Mouse (Mus musculus) NIH3T3 (cell line): Measurements from ENCODE around the gene Ppp3r2.

Experiments
- DNase-seq: peaks from one replicate; pipeline ENCODE4 v3.0.0-alpha.2; 2012; ENCODE audit warnings: low read depth

The Ppp3r2 gene

DNA sequence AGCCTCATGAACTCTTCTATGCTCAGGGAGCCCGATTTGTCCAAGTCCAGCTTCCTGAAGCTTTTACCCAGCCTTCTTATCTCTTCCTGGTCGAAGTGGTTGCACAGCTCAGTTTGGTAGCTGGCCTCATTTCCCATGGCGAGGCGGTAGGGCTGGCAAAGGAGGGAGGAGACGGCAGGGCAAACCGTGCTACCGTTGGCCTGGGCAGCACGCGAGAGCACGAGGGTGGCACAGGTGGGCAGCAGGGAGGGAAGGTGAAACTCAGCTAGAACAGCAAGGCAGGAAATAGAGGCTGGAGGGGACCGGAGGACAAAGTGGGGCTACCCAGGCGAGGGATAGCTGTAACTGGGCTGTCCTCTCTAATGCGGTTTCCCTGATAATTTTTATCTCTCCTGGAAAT lies at the start of gene Ppp3r2:
TSS of gene Ppp3r2 (minus strand) at position 213 of the 400 bp plus-strand sequence.
- DNase-seq, result no peak

DNA sequence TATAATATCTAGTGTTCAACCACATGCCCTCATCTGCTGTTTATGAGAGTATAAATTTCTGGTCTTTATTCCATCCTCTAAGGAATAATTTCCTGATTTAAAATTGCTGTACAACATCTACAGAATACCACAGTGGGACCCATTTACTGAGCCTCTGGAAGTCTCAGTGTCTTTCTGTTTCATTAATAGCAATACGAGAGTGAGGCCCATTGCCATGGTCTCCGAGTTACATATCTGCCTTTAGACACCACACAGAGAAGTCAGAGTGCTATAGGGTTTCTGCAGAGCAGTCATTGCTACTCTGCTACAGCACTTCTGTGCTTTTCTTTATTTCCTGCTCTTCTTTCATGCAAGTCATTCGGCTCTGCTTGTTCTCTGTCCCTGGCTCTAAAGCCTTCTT lies 47.5 kb upstream of the Ppp3r2 start:
- no peak for DNase-seq

DNA sequence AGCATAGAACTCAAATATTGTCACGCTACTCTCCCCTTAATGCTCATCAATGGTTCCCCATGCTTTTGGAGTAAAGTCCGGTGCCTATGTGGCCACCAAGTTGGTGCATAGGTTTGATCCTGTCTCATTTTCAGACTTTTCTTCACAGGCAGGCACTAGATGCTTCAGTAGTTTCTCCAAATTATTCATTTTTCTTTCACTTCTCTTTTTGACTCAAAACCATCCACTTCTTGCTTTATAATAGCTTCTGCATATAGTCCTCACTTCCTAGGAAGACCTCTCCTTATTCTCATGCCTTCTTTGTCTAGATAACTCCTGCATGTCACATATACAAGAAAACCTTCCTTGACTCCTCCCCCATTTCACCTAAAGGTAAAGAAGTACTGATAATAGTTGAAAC lies 42.1 kb upstream of the Ppp3r2 start:
- DNase-seq, result no peak

DNA sequence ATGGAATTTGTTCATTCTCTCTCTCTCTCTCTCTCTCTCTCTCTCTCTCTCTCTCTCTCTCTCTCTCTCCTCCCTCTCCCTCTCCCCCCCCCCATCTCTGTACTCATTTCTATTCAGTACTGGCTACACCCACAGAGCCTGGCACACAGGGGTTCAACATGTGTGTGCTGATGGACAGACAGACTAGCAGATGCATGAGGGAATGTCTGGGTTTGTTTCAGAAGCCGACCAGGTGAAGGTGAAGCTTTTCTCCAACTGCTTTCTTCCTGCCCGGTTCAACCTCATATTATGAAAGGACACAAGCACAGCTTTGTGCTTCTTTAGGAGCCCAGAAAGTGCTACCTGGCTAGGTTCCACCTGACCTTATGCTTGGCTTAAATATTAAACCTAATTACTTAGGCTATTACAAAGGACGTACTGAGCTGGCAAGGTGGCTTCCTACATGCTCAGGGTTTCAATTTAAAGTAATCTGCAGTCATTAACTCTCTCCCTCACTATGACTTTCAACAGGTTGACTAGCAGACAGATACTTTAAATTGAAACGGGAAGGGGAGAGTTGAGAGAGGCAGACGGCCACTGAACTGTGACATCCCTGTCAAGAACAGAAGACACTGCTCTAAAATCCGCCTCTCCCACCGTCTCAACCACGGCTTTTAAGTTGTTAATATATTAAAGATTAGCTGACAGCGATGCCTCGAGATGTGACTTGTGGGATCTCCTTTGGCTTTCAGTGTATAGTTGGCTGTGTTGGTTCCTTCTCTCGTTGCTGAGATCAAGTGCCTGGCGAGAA lies 9.8 kb upstream of the Ppp3r2 start:
- DNase-seq, result no peak

DNA sequence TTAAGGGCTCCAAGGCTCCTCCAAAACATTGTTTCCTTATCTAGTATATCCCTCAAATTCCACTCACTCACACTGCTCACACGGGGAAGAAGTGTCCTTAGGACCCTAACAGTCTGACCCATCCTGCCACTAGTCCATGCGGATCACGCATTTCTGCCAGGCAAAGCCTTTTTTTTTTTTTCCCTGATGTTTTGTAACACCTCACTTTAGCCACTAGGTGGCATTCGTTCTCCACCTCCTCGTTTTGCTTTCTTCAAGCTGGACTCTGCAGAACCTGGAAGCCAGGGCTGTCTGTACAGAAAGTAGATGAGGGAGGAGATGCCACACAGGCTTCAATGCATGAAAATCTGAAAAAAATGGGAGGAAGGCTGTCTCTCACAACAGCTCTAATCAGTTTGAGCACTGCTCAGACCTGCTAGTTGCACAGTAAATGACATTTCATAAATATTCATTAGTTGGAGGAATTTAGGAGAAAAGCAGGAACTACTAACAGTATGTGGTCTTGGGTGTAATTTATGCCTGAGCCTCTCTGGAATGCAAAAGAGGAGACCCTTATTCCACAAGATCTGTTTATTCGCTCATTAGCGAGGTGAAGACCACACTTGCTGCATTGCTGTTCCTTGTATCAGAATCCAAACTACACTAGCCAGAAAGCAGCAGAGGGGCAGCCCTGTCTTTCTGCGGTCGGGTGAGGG lies 6.9 kb upstream of the Ppp3r2 start:
- DNase-seq, result peak; percentile 78

DNA sequence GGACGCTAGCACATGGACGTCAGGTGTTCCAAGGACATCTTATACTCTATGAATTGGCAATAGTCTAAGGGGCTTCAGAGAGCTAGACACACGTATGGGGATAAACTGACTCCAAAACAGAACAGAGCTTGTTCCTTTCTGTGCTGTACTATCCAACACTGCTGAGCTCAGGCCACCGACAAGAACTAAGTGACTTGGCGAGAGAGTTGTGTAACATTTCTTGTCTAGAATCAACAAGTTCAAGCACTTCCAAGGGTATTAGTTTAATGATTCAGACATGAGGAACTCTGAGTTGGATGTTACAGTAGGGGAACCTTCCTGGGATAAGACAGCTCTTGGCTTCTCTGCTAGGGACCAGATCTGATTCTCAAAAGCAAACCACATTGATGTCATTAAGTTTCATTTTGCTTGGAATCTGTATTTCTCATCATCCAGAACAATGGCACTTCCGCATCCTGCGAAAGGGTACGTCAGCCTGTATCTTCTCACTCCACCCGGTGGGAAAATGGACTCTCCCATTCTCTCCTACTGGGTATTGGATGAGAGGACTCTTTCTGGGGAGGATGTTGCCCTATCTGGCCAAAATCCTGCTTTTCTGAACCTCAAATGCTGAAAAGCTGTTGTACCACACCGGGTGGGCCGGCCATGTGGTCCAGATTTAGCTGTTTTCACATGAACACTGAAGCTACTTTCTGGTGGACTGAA lies 1.5 kb downstream of the Ppp3r2 start:
- no peak for DNase-seq

DNA sequence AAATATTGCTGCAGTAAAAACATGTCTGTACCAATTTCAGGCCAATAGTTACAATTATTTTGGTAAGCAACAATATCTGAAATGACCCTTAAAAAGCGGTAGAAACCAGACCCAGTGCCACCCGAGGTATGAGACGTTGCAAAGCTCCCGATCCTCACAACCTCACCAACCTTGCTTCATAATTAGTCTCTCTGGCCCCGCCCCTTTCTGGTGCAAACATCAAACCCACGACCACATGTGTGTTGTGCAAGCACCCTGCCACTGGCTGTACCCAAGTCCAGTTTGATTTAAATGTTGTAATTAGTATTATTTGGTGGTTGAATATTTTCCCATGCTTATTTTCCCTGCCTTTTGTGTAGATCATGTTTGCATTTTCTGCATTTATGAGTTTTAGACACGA lies 5.0 kb downstream of the Ppp3r2 start:
- DNase-seq, result no peak

DNA sequence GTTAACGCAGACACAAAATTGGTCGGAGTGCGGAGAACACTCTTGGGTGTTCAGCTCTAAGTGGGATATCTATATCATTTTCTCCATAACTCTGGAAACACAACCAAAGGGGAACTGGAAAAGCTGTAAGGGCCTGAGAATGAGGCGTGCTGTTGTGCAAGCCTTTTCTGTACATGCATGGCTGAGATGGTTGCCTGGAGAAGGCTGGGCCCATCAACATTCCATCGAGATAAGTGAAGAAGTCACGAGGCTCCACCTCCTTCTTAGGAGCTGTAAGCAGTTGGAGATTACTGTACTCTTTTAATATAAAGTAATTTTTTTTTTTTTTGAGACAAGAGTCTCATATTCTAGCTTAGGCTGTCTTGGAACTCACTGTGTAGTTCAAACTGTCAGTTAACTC lies 5.8 kb downstream of the Ppp3r2 start:
- DNase-seq, result peak; percentile 8

DNA sequence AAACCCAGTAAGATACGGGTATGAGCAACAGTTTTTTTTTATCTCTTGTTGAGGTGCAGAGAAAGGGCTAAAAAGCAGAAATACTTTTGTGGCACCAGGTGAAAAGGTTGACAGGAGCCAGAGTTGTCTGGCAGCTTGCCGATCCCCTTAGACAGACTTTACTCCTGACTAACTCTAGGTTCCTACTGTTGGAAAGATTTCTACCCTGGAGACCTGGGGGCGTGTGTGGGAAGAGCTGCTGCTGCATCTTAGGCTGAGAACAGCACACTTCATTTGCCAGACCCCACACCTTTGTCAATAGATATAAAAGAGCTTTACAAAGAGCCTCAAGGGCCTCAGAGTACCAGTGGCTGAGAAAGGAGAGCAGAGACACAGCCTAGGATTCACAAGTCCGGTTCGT lies 17.0 kb downstream of the Ppp3r2 start:
- no peak for DNase-seq

DNA sequence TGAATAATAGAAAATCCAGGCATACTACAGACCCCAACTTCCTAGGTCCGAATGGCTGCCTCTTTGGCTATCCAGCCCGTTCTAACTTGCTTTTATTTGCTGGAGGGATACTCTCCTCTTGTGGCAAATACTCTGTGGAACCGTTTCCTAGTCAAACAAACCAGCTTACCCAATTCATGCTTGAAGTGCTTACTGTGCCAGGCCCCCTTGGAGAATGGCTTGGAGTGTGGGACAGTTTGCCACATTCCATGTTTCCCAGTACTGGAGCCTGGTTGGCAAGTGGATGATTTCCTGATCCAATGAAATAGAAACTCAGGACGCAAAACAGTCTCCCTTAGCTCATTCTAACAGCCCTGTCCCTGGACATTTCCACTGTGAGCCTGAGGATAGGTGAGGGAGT lies 19.6 kb downstream of the Ppp3r2 start:
- no peak for DNase-seq

DNA sequence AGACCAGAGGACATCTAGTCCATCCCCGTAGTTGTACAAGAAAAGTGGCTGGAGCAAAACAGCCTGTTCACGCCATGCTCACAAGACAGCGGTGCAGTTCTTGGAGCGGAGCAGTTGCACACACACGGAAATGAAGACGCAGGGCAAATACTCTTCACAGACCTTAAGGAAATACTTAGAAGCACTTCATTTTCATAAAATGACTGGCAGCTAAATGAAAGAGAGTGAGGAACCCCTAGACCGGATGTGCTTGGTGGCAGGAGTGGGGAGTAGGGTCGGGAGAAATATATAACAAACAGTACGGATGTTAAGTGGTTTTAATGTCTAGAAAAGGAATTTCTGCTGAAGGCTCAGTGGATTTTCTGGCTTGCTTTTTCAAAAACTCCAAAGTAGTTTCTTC lies 20.2 kb downstream of the Ppp3r2 start:
- DNase-seq, result no peak

DNA sequence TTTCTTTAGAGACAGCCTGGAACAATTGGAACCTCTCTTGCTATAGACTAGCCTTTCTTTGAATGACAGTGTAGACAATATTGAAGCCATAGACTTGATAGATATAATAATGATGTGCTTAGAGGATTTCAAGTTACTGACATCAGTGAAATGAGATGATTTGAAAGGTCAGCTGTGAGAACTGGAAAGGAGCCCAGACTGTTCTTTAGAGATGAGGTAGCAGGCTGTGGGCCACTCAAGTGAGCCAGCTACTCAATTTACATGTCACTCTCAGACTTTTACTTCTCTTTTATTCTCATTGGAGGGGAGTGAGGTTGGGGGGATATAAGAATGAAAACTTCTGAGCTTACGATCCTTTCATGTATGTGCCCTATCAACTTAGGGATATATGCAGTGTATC lies 22.4 kb downstream of the Ppp3r2 start:
- peak; percentile 9 for DNase-seq

DNA sequence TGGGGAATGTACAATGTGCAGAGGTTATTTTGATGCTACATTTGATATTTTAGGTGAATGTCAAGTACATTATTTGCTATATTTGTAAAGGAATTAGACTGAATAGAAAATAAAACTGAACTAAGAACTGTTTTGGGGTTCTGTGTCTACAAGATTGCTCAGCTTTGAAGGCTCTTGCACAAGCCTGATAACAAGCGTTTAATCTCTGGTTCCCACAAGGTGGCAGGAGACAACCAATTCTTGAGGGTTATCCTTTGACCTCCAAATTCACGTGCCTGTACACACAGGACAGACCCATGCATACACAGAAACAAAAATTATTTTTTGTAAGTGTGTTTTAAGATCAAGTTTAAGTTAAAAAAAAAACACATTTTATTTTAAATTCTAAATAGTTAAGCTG lies 41.9 kb downstream of the Ppp3r2 start:
- DNase-seq, result no peak

DNA sequence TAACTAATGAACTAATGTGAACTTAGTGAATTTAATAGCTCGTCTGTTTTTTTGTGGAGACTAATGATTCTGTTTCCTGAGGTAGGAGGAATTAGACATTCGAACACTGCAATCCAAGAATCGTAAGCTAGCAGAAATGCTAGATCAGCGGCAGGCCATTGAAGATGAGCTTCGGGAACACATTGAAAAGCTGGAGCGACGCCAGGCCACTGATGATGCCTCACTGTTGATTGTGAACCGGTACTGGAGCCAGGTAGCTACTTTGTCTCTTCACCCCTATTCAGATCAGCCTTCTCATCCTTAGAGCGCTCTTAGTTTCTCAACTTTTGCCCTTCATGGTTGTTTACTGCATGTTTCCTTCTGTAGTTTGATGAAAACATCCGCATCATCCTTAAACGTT lies 44.0 kb downstream of the Ppp3r2 start:
- DNase-seq, result no peak

DNA sequence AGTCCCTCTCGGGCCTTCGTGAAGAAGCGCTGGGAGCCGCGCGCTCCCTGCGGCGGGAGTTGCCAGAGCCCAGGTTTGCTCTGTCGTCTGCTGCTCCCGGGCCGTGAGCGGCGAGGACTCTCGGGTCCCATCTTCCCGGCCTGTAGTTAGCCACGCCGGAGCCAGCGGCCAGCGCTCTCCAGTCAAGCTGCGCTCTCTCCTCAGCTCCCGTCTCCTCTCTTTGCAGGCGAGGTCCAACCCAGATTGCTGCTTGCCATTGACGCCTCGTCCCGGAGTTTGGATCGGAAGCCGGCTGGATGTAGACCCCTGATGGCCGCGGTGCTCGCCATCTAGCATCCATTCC lies 49.7 kb downstream of the Ppp3r2 start:
- no peak for DNase-seq

DNA sequence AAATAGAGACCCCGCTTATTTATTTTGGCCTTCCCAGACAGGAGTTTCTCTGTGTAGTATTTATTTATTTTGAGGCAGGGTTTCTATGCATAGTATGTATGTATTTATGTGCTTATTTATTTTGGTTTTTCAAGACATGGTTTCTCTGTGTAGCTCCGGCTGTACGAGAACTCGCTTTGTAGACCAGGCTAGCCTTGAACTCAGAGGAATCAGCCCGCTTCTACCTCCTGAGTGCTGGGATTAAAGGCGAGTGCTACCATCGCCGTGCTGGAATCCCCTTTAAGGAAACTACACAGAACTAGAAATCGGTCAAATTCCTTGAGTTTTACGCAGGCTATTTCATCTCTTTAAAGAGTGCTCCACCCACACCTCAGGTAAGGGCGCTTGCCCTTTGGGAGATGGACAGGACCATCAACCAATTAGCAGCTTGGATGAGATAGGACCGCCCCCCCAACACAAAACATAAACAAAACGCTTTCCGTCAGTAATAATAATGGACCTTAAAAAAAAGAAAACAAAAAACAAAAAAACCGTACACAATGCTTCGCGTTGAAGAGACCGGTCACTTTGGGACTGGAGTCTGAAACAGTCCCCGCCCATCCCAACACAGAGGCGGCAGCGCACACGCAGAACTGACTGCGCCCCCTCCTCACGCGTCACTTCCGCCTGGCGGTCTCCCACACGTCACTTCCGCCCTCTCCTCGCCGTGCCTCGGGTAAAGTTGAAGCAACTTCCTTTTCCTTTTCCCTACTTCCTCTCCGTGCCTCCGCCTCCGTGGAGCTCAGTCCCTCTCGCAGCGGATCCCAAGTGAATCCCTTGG lies 50.3 kb downstream of the Ppp3r2 start, which contains the start of gene Rnf20:
TSS of gene Rnf20 (plus strand) at position 688 of the 820 bp plus-strand sequence.
- peak; percentile 95 for DNase-seq

DNA sequence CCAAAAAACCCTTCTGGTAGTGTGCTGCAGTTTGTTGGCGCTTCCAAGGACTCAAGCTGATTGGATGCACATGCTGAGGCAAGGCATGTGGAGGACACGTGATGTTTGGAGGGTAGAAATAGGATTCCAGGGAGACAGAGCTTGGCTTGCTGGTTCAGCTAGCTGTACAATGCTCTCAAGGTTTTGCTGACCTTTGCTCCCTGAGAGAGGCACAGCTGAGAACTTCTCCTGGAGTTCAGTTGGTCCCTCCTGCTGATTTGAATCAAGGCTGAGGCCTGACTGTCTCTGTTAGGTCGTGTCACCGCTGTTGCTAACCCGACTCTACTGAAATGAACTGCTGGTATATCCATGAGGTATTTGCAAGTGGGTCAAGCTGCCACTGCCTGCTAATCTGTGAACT lies 52.9 kb downstream of the Ppp3r2 start:
- DNase-seq, result peak; percentile 4
